Mouse (Mus musculus) megakaryocyte, embryonic 14.5 days (primary cell): ENCODE measurements around the gene Fam111a.

Experiments
- FLI1 ChIP-seq: IDR thresholded peaks from 2 replicates; pipeline ENCODE4 v1.6.1; 2012; ENCODE audit warnings: low read length, inconsistent platforms, mixed read lengths
- GATA1 ChIP-seq: IDR thresholded peaks from 3 replicates; pipeline ENCODE4 v1.6.1; 2012; ENCODE audit warnings: mixed read lengths, low read length, inconsistent platforms, borderline replicate concordance

DNA sequence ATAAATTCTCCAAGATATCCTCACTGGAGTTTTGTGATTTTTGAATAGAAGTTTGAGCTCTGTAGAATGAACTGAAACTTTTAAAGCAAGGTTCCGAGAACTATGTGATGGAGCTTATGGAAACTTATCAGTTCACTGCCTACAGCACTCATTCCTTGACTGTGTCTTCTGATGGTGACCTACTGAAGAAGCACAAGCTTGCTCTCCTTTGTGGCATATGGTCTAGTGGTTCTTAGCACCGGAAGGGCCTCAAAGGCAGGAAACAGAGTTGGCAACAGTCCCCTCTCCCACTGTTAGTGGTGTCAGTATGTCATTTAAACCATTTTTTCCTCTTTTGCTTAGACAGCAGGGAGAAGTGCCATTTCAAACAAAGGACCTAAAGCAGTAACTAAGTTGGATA is 31.1 kb downstream of the Fam111a start:
- TF ChIP-seq GATA1 (no peak), FLI1 (no peak)
